Mouse (Mus musculus): ENCODE data around the gene Kif14. TPM values are rescaled to one million over a fixed set of nuclear protein-coding genes. Genes with fewer than 3 reads are reported as not detected.
"Not testable (repeated sequence)": the region's sequence is repeated elsewhere in the genome, so short reads cannot be mapped to it uniquely, and the experiment has no call there.

Kif14 gene
- total RNA-seq, 2 experiments from 2014 or later: 5.8 to 18.7 TPM

DNA sequence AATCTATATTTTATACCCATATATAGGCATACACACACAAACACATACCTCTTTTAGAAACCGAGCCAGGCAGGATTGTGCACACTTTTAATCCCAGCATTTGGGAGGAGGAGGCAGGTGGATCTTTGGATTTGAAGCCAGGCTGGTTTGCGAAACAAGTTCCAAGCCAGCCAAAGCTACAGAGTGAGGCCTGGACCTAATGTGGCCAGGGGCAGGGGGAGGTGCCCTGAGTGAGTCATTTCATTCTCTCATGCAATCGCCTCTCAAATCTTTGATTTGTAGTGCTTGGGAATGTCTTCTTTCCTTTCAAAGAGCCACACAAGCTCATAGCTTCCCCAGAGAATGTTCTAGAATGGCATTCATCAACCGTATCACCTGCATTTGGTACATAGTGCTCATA, 3.3 kb downstream of the Kif14 start:
- ATAC-seq (replicated peaks; ENCODE audit: low FRiP score, poor library complexity, severe bottlenecking): no peak

GRCm38 (mm10) chr1:136470471-136470870, 4.3 kb downstream of the Kif14 start:
- no peak for ATAC-seq (replicated peaks; ENCODE audit: low FRiP score, poor library complexity, severe bottlenecking)

DNA sequence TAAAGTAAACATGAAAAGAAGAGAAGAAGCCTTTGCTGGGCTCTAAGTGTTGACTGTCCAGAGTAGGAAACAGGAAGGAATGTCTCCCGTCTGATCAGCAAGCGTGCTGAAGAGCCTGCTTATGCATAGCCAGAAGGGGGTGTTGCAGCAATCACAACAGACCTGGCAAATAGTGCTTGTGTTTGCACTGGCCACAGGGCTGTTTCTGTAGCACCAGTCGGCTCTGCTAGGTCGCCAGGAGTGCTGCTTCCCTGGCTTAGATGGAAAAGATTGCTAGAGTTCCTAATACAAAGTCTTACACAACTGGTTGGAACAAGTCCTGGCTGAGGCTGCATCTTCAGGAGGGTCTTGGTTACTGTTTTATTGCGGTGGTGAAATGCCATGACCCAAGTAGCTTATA, 25.5 kb downstream of the Kif14 start:
- no peak for ATAC-seq (replicated peaks; ENCODE audit: low FRiP score, poor library complexity, severe bottlenecking)

GRCm38 (mm10) chr1:136492232-136492631, 26.1 kb downstream of the Kif14 start:
- ATAC-seq (replicated peaks; ENCODE audit: low FRiP score, poor library complexity, severe bottlenecking): no peak

DNA sequence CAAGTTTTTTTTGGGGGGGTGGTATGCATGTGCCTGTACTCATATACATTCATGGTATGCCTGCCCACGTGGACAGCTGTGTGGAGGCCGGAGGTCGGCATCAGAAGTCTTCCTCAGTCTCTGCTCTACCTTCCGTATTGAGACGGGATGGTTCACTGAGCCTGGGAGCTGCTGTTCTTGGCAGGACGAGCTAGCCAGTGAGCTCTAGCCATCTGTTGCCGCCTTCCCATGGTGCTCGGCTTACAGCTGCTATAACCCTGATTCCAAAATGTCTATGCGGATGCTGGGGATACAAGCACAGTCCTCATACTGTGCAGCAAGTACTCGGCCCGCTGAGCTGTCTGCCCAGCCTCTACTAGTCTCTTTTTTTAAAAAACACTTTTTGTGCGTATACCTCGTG, 33.2 kb downstream of the Kif14 start:
- no peak for ATAC-seq (replicated peaks; ENCODE audit: low FRiP score, poor library complexity, severe bottlenecking)

DNA sequence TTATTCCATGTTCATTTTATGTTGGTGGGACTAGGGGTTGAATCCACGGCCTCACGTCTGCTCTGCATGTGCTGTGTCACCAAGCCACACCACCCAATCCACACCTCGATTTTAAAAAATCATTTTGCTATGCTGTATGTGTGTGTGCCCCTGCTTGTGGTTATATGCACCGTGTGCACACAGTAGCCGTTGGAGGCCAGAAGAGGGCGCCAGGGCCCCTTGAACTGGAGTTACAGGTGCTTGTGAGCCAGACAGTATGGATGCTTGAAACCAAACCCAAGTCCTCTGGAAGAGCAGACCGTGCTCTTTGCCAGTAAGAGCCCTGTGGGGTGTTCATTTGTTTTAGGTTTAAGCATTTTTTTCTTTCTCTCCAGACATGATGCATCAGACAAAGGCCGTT, 36.8 kb downstream of the Kif14 start:
- ATAC-seq (replicated peaks; ENCODE audit: low FRiP score, poor library complexity, severe bottlenecking): no peak

DNA sequence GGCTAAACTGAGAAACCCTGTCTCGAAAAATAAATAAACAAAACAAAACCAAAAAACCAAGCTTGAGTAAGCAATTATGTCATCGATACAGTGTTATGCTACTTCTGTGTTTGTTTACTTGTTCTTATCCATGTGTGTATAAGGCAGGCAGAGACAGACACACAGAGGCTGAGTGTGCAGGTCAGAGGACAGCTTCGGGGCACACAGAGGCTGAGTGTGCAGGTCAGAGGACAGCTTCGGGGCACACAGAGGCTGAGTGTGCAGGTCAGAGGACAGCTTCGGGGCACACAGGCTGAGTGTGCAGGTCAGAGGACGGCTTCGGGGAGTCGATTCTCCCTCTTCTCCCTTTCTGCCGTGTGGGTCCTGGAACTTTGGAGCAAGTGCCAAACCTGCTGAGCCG, 40.1 kb downstream of the Kif14 start:
- ATAC-seq (replicated peaks; ENCODE audit: low FRiP score, poor library complexity, severe bottlenecking): not testable (repeated sequence)

DNA sequence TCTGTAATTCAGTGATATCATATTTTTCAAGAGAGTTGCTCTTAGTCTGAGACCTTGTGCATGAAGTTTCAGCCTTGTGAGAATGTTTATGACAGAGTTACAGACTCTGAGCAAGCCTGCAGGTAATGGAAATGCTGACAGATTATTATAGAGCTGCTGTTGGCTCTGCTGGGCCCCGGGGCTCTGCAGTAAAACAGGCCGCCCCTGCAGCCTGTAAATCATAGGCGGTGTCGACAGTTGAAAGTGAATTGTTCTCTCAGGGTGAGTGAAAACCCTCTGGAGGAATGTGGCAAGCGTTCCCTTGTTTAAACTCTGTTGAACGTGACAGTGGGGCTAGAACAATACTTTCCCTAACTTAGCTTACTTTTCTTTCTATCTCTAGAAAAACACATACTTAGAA, 46.2 kb downstream of the Kif14 start:
- ATAC-seq (replicated peaks; ENCODE audit: low FRiP score, poor library complexity, severe bottlenecking): no peak

GRCm38 (mm10) chr1:136513181-136513580, 47.0 kb downstream of the Kif14 start:
- ATAC-seq (replicated peaks; ENCODE audit: low FRiP score, poor library complexity, severe bottlenecking): no peak

- no peak for ATAC-seq (replicated peaks; ENCODE audit: low FRiP score, poor library complexity, severe bottlenecking)
Observed at GRCm38 (mm10) chr1:136518699-136519356, 52.7 kb downstream of the Kif14 start.

GRCm38 (mm10) chr1:136521363-136521937, 55.3 kb downstream of the Kif14 start:
- no peak for ATAC-seq (replicated peaks; ENCODE audit: low FRiP score, poor library complexity, severe bottlenecking)

DNA sequence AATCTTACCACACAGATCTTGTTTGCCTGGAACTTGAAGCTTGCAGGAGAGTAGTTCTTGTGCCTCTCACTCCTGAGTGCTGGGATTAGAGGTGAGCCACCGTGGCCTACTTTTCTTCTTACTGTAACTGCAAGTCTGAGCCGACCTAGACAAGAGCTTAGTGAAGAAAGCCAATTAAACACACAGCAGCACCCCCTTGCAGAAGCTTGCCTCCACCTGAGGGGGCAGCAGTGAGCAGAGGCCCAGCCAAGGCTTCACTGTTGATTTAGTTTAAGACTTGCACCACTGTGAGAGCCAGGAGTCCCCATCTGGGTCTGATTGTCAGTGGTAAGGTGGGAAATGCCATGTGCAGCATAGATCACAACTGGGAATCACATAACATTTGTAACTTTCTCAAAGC, 58.8 kb downstream of the Kif14 start:
- ATAC-seq (replicated peaks; ENCODE audit: low FRiP score, poor library complexity, severe bottlenecking): peak; percentile 70

GRCm38 (mm10) chr1:136525818-136526217, 59.7 kb downstream of the Kif14 start:
- ATAC-seq (replicated peaks; ENCODE audit: low FRiP score, poor library complexity, severe bottlenecking): no peak

DNA sequence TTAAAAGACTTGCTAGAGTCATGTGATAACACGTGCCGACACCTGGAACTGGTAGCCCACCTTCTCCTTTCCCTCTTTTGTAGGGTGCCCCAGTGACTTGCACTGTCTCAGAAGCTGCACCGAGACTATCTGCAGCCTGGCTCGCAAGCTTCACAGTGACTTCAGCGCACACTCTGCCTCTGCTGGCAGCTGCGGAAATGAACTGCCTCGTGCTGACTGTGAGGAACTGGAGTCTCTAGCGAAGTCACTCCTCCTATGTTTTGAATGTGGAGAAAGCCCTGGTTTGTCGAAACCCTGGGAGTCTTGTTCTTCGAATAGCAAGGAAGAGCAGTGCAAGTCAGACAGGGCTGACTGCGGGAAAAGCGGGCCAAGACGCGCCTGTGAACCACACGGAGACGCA, 61.0 kb downstream of the Kif14 start:
- ATAC-seq (replicated peaks; ENCODE audit: low FRiP score, poor library complexity, severe bottlenecking): no peak

- ATAC-seq (replicated peaks; ENCODE audit: low FRiP score, poor library complexity, severe bottlenecking): peak; percentile 72
Observed at GRCm38 (mm10) chr1:136532556-136532955, 66.4 kb downstream of the Kif14 start.

DNA sequence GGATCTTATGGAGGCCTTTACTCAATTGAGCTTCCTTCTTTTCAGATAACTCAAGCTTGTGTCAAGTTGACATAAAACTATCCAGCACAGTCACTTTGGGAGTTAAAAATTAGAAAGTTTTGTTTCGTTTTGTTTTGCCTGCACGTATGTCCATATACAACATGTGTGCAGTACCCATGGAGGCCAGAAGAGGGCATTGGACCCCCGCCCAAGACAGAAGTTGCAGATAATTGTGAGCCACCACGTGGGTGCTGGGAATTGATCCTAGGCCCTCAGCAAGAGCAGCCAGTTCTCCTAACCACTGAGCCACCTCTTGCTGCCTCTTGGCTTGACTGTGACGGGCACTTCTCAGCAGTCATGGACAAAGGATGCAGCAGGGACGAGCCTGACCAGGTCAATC, 70.8 kb downstream of the Kif14 start:
- ATAC-seq (replicated peaks; ENCODE audit: low FRiP score, poor library complexity, severe bottlenecking): no peak

- ATAC-seq (replicated peaks; ENCODE audit: low FRiP score, poor library complexity, severe bottlenecking): no peak
Observed at GRCm38 (mm10) chr1:136538247-136538646, 72.1 kb downstream of the Kif14 start.

DNA sequence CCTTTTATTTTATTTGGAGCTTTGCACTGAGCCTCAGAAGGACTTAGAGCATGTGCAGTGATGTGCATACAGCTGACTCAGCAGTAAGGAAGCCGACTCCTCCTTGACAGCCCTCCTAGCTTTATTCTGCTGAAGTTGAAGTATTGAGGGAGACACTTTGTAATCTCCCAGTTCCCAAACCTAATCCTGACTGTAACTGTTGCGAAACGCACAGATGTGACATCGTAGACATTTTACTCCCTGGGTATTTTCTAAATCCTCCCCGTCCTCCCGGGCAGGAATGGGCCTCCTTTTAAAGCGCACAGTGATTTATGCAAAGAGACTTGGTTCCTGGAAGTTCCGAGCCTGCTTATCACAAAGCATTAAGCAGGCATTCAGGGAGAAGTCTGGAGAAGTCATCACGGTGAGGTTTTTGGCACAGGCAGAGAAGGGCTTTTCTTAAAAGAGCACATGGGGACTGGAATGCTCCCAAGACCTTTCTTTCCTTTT, 74.3 kb downstream of the Kif14 start:
- ATAC-seq (replicated peaks; ENCODE audit: low FRiP score, poor library complexity, severe bottlenecking): no peak

DNA sequence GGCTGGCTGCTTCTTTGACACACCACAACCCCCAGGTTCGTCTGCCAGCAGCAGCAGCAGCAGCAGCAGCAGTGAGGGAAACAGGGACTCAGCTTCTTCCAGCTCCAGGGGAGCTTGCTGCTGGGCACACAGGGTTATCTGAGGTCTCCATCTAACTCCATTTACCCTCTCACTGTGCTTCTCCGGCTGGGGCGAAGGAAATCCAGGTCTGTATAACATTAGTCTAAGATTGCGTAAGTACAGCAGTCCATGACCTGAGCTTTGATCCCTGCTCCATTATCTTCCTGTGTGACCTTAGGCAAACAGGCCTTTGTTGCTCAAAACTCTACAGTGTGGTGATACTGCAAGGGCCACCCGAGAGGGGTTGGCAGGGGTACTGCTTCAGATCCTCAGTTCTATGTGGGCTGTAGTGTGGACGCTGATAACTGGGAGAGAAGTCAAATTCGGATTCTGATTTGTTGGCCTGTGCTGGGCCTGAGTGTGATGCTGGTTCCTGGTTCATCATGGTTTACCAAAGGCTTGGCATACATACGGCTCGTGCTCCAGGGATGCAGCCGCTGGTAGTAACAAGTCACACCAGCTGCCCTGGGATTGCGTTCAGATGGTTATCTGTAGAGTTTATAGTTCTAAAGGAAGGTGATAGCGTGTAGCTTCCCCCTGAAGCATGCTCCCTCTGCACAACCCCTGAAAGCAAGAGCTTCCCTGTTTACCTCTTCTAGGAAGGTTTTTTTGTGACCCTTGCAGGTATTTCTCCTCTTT, 75.7 kb downstream of the Kif14 start:
- ATAC-seq (replicated peaks; ENCODE audit: low FRiP score, poor library complexity, severe bottlenecking): no peak

DNA sequence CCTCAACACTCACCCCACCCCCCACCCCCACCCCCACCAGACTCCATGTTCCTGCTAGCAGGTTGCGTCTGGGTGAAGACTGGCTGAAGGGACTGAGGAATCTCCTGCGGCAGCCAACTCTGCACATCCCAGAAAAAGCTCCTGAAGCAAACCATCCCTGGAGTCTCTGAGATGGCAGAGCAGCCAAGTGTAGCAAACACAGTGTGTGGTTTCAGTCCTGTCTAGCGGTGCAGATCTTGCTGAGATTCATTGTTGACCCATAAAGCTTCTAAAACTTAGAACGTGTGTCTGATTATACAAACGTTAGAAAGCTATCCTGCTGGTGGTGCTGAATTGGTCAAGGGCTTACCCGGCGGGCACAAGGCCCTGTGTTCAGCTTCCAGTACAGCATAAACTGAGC, 77.8 kb downstream of the Kif14 start:
- no peak for ATAC-seq (replicated peaks; ENCODE audit: low FRiP score, poor library complexity, severe bottlenecking)

- no peak for ATAC-seq (replicated peaks; ENCODE audit: low FRiP score, poor library complexity, severe bottlenecking)
Observed at GRCm38 (mm10) chr1:136547068-136547467, 80.9 kb downstream of the Kif14 start.
